Mouse (Mus musculus): Measurements from ENCODE around the gene Trir.
A peak's percentile ranks its signal among the peaks of the same experiment; 100 is the strongest.

The Trir gene

DNA sequence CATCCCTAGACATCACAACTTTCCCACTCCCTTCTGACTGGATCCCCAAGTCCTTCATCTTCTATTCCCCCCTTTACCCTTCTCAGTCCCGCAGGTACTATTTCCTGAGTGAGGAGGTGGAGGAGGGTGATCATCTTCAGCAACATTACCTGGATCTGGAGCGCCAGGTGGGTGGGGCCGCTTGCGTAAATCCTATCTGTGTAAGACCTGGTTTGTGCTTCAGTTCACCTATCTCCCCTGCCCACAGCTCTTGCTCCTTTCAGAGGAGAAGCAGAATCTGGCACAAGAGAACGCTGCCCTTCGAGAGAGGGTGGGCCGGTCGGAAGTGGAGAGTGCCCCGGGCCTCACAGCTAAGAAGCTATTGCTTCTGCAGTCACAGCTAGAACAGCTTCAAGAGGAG is 32.2 kb upstream of the Trir start:
- DNase-seq (ENCODE audit: low spot score in 2 of 2): no peak

GRCm38 (mm10) chr8:84995680-84996079 is 30.9 kb upstream of the Trir start:
- DNase-seq (ENCODE audit: low spot score in 2 of 2): no peak

DNA sequence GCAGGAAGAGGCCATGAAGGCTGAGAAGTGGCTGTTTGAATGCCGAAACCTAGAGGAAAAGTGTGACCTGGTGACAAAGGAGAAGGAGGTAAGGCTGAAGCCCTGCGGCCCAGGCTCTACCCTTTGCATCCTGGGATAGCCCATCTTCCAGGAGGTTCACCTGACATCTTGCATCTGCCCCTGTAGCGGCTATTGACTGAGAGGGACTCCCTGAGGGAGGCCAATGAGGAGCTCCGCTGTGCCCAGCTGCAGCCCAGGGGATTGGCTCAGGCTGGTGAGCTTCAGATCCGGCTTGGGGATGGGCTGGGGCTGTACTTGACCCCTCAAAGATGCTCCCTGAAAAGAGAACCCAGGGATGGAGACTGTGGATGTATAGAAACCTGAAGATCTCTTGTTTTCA is 29.6 kb upstream of the Trir start:
- no peak for DNase-seq (ENCODE audit: low spot score in 2 of 2)

DNA sequence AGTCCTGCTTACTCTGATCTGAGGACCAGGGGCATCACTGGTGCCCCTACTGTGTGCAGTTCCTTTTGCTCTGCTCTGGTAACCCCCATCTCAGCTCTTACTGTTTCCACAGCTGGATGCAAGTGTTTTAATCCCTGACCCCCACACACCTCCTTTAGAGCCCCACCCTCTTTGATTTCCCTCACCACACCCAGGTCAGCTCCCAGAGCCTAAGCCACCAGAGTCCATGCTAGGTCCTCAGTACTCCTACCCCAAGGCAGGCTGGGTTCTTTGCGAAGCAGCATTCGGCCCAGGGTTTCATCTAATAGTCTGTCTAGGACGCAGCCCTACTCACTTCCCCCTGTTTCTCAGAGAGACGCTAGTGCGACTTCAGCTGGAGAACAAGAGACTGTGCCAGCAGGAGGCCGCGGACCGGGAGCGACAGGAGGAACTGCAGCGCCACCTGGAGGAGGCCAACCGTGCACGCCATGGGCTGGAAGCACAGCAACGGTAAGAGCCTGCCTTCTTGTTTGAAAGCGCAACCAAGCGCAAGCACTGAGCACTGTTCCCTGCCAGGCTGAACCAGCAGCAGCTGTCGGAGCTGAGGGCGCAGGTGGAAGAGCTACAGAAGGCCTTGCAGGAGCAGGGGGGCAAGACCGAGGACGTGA is 28.9 kb upstream of the Trir start:
- DNase-seq (ENCODE audit: low spot score in 2 of 2): peak; percentile 82 to 92

DNA sequence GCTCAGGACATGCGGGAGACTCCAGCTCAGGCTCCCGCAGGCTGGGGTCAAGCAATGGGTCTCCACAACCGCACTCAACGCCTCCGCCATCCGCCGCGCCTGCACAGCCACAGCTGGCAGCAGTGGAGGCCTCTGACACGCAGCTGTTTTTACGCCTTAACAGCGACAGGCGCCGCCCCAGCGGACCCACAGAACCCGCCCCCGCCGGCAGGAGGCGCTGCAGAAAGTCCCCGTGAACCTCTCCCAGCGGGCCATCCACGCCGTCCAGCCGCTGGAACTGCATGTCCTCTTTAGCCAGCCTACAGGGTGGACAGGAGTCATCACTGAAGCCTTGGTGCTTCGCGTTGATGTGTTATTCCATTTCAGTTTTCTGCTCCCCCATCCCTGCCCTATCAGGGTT is 18.9 kb upstream of the Trir start:
- peak; percentile 30 to 44 for DNase-seq (ENCODE audit: low spot score in 2 of 2)

DNA sequence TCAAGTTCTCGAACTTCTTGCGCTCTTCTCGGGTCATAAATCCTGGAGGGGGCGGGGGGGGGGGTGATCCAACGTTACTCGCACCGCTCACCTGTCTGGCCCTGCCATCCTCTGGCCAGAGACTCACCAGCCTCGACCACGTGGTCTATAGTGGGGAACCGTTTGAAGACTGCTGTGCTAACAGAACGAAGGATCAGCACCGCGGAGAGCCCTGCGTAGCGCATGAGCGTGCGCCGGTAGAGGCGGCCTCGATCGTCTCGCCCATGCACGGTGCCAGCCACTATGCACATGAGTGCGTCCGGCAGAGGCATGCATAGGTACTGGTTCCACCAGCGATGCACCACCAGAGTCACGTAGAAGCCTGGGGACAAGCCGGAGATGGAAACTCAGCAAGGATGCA is 15.4 kb upstream of the Trir start:
- DNase-seq (ENCODE audit: low spot score in 2 of 2): no peak

- DNase-seq (ENCODE audit: low spot score in 2 of 2): peak; percentile 56 to 71
Observed at GRCm38 (mm10) chr8:85013230-85013840, 13.3 kb upstream of the Trir start.

DNA sequence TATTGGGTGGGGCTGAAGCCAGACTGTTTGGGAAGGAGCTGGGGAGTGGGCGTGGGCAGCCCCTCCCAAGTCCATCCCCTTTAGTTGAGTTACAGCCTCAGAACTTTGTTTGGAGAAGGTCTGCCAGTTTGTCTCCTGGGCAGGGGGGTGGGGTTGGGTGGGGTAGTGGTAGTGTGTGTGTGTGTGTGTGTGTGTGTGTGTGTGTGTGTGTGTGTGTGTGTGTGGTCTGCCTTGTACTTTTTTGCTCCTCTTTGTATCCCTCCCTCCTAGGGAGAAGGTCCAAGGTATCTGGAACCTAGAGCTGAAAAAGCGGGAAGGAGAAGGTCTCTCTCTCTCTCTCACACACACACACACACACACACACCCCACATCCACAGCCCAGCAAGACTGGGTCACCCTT is 12.2 kb upstream of the Trir start, which contains the start of gene Best2:
TSS of gene Best2 (minus strand) at position 101 of the 400 bp plus-strand sequence.
- DNase-seq (ENCODE audit: low spot score in 2 of 2): no peak

DNA sequence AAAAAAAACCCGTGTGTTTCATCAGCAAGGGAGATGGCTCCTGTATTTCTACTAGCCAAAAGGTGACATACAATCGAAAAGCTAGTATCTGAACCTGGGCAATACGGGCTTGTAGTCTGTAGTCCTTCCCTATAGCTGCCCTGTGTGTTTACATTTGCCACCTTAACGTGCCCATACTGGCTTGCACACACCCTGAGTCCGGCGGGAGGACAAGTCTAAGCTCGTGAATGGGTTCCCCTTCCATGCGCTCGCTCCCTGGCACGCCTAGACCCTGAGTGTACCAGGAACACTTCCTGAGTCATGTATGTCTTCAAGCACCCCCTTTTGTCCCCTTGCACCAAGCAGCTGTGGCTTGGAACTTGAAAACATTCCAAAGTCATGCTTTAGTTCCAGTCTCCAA is 9.9 kb upstream of the Trir start:
- DNase-seq (ENCODE audit: low spot score in 2 of 2): no peak

- DNase-seq (ENCODE audit: low spot score in 2 of 2): no peak
Observed at GRCm38 (mm10) chr8:85017209-85017608, 9.4 kb upstream of the Trir start.

- DNase-seq (ENCODE audit: low spot score in 2 of 2): no peak
Observed at GRCm38 (mm10) chr8:85021514-85022055, 5.0 kb upstream of the Trir start.

- DNase-seq (ENCODE audit: low spot score in 2 of 2): no peak
Observed at GRCm38 (mm10) chr8:85023846-85024245, 2.8 kb upstream of the Trir start.

DNA sequence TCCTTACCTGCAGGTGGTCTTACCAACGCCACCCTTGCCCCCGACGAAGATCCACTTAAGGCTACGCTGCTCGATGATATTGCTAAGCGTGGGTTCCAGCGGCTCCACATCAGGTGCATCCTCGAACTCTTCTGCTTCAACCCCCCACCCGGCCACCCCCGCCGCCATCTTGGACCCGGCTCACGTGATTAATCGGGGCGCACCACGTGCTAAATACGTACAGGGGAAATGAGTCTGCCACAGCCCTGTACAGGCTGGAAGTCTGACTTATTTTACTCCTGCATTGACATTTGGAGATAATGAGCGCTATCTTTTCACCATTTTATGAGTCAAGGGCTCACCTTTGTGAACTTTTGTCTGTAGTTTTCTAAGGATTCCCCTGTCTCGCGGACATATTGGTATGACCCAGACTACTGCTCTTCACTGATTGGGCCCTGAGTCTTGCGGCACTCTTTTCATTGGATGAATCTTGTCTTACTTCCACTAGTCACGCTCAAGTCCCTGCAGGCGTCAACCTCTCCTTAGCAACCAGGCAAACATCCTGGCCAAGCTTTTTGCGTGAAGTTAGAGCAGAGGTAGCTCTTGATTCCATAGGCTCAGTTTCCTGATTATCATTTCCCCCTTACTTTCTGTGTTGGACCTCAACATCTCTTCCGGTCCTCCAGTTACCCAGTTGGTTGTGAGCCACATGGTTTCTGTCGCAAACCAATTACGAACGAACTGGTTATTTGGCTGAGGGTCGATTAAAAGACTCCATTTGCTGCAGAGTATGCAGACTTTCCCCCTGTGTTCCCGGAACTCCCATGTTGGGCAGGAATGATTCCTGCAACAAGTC is 1.3 kb upstream of the Trir start, which contains the start of gene Asna1:
TSS of gene Asna1 (minus strand) at position 184 of the 835 bp plus-strand sequence.
- DNase-seq (ENCODE audit: low spot score in 2 of 2): peak; percentile 86 to 87

DNA sequence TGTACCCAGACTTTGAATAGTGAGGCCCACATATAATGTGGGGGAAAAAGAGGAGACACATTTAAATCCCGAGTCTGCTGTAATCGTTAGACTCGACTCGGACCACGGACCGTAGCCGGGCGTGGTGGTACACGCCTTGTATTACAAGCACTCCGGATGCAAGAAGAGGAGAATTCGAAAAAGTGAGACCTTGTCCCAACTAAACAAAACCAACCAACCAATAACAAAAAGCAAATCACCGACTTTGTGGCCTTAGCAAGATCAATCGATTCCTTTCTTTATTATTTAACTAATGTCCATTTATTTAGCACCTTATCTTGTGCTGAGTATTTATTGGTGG is 863 bp downstream of the Trir start:
- no peak for DNase-seq (ENCODE audit: low spot score in 2 of 2)

GRCm38 (mm10) chr8:85027922-85028321 is 1.3 kb downstream of the Trir start:
- DNase-seq (ENCODE audit: low spot score in 2 of 2): no peak

DNA sequence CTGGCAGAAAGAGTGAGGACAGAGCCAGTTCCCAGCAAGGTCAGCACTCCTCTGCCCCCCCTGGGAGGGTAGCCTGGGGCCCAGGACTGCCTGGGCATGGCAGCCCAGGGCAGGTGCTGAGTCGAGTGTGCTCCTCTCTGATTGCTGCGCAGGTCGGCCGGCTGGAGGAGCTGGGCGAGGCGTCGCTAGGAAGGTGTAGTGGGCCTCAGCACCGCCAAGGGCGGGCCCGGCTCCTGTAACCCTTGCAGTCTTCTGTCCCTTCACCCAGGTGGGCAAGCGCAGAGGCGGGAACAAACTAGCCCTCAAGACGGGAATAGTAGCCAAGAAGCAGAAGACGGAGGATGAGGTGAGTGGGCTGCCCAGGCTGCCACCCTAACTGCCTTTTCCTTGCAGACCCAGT is 2.6 kb downstream of the Trir start:
- DNase-seq (ENCODE audit: low spot score in 2 of 2): no peak

DNA sequence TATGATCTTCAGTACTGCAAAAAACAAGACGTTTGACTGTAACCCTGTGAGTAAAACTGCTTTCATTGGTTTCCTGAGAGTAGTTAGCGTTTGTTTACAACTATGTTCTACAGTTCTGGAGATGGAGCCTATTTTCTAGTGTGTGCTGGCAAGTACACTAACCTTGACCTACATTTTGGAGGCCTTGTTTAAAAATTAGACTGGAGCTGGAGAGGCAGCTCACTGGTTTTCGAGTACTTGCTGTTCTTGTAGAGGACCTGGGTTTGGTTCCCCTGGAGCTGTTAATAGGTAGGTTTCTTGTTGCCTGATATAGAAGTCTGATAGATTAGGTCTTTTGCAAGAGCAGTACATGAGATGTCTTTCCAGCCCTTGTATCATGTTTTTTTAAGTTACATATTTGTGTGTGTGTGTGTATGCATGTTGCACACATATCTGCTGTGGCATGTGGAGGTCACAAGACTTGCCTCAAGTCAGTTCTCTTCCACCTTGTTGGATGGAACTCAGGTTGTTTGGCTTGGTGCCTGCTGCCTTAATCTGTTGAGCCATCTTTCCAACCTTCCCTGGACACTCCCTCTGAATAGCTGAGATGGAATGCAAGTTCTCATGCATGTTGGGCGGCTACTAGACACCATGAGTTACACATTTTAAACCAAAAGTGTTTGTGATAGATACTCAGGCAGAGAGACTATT is 6.1 kb downstream of the Trir start:
- no peak for DNase-seq (ENCODE audit: low spot score in 2 of 2)

DNA sequence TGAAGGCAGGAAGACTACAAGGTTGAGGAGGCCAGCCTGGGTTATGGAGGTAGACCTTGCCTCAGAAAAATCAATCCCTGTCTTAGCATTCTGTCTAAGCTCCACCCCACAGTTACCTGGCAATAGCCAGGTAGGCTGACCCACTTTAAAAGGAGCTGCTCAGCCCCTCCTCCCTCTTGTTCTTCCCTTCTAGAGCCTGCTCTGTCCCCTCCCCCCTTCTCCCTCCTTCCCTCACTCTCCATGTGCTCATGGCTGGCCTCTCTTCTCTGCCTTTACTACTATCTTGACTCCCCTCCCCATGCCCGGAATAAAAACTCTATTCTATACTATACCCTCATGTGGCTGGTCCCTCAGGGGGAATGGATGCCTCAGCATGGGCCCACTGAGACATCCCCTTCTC is 7.2 kb downstream of the Trir start:
- no peak for DNase-seq (ENCODE audit: low spot score in 2 of 2)

DNA sequence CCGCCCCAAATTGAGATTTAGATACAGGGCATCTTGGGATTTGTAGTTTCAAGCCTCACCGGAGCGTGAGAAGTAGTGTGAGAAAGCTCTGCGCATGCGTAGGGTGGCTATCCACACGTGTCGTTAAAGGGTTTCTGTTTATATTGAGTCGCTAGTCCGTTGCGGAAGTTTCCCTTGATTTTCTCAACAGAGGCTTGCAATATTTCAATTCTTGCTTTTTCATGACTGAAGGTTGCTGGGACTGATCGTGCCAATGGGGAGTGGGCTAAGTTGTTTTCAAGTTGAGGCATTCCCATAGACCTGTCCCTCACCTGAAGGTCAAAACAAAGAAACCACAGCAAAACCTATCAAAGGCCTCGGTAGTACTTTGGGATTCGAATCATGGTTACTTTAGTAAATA is 8.1 kb downstream of the Trir start:
- peak; percentile 69 to 84 for DNase-seq (ENCODE audit: low spot score in 2 of 2)

GRCm38 (mm10) chr8:85035165-85035727 is 8.6 kb downstream of the Trir start:
- no peak for DNase-seq (ENCODE audit: low spot score in 2 of 2)

GRCm38 (mm10) chr8:85035728-85036310 is 9.2 kb downstream of the Trir start:
- peak in 1 of 2 experiments; percentile 5 for DNase-seq (ENCODE audit: low spot score in 2 of 2)
